Mouse (Mus musculus) midbrain, embryonic 16.5 days (tissue): ENCODE results near the gene Astl. TPM values are rescaled to one million over a fixed set of nuclear protein-coding genes. Genes with fewer than 3 reads are reported as not detected.
A peak's percentile ranks its signal among the peaks of the same experiment; 100 is the strongest.

ENCODE experiments used
- ATAC-seq: fragments of 200-750 bp; cut with Nextera tagmentation; 2 replicates; pipeline ENCODE4 v1.8.0; 2017; ENCODE audit warnings: moderate TSS enrichment
- H3K27ac ChIP-seq: fragments of 300-500 bp; sonication (generic); 2 replicates; pipeline ENCODE4 v1.5.1; 2014; ENCODE audit warnings: mild to moderate bottlenecking, low read length, mixed read lengths
- H3K27me3 ChIP-seq: fragments of 300-500 bp; sonication (generic); 2 replicates; pipeline ENCODE4 v1.6.1; 2014; ENCODE audit warnings: low read depth, low read length, mixed read lengths; ENCODE audit not compliant: control insufficient read depth, insufficient read depth
- H3K36me3 ChIP-seq: fragments of 300-500 bp; sonication (generic); 2 replicates; pipeline ENCODE4 v1.6.1; 2014; ENCODE audit warnings: mild to moderate bottlenecking, low read length, moderate library complexity, mixed read lengths; ENCODE audit not compliant: control insufficient read depth, insufficient read depth
- H3K4me1 ChIP-seq: fragments of 300-500 bp; sonication (generic); 2 replicates; pipeline ENCODE4 v1.6.1; 2014; ENCODE audit warnings: mild to moderate bottlenecking, low read length, mixed read lengths; ENCODE audit not compliant: control insufficient read depth, insufficient read depth
- H3K4me2 ChIP-seq: fragments of 300-500 bp; sonication (generic); 2 replicates; pipeline ENCODE4 v1.6.1; 2014; ENCODE audit warnings: mild to moderate bottlenecking, low read length, mixed read lengths
- H3K4me3 ChIP-seq: fragments of 300-500 bp; sonication (generic); 2 replicates; pipeline ENCODE4 v1.5.1; 2014; ENCODE audit warnings: low read depth, mild to moderate bottlenecking, low read length, moderate library complexity, mixed read lengths
- H3K9ac ChIP-seq: fragments of 300-500 bp; sonication (generic); 2 replicates; pipeline ENCODE4 v1.6.1; 2014; ENCODE audit warnings: low read depth, low read length, mixed read lengths
- H3K9me3 ChIP-seq: fragments of 300-500 bp; sonication (generic); replicated peaks from 2 replicates; pipeline ENCODE4 v1.6.1; 2014; ENCODE audit warnings: mild to moderate bottlenecking, low read length, mixed read lengths; ENCODE audit not compliant: control insufficient read depth, poor library complexity, severe bottlenecking
- WGBS: fragments of 180-500 bp; shearing (Covaris S2); extraction: QIAGEN DNeasy Blood & Tissue Kit; methylation state at CpG from one replicate; pipeline ENCODE4 v1.1.7; 2014; 5-methylcytosine and 5-hydroxymethylcytosine counted together
- polyA plus RNA-seq: library from polyadenylated mRNA; unstranded; fragments of >200 nt; fragmentation: Nextera tagmentation; extraction: Ambion mirVana; gene quantifications from 2 replicates; pipeline ENCODE4 v1.2.1, GENCODE M21; 2015

The Astl gene
- polyA plus RNA-seq, 1 experiment from 2014 or later = not detected

- H3K36me3 ChIP-seq = no peaks in the 10 kb centered on the region
- no peaks in the 10 kb centered on the region for H3K9me3 ChIP-seq
- no peak overlapping the region for H3K4me2 ChIP-seq
- no peak overlapping the region for H3K4me3 ChIP-seq
- H3K9ac ChIP-seq = no peak overlapping the region
- no peak overlapping the region for H3K27ac ChIP-seq
- ATAC-seq = no peak
- H3K4me1 ChIP-seq = 0 out of 2 replicates have a peak, but pooled peaks cover 2% of the 10 kb centered on the region
- no peaks in the 10 kb centered on the region for H3K27me3 ChIP-seq
- 80% methylated on average over 6 of the region's 6 CpGs for WGBS
These were observed 38.1 kb downstream of the Astl start for GRCm38 (mm10) chr2:127376423-127377051.

GRCm38 (mm10) chr2:127377942-127378610 lies 39.6 kb downstream of the Astl start:
- Histone ChIP-seq H3K27me3 (no peaks in the 10 kb centered on the region), H3K4me2 (no peak overlapping the region), H3K27ac (no peak overlapping the region), H3K9ac (no peak overlapping the region), H3K9me3 (no peaks in the 10 kb centered on the region), H3K4me3 (no peak overlapping the region), H3K36me3 (no peaks in the 10 kb centered on the region), H3K4me1 (0 out of 2 replicates have a peak, but pooled peaks cover 2% of the 10 kb centered on the region)
- ATAC-seq = peak; percentile 60
- WGBS = 60% methylated on average over 7 of the region's 7 CpGs

- Histone ChIP-seq H3K4me1 (0 out of 2 replicates have a peak, but pooled peaks cover 2% of the 10 kb centered on the region), H3K4me2 (no peak overlapping the region), H3K27me3 (no peaks in the 10 kb centered on the region), H3K9me3 (no peaks in the 10 kb centered on the region), H3K27ac (no peak overlapping the region), H3K9ac (no peak overlapping the region), H3K4me3 (no peak overlapping the region), H3K36me3 (no peaks in the 10 kb centered on the region)
- whole genome bisulfite sequencing = 68% methylated on average over 7 of the region's 7 CpGs
- ATAC-seq = no peak
These were observed 40.2 kb downstream of the Astl start for GRCm38 (mm10) chr2:127378611-127378990.

- Histone ChIP-seq H3K9ac (no peak overlapping the region), H3K36me3 (no peaks in the 10 kb centered on the region), H3K9me3 (no peaks in the 10 kb centered on the region), H3K27ac (no peak overlapping the region), H3K27me3 (no peaks in the 10 kb centered on the region), H3K4me1 (0 out of 2 replicates have a peak, but pooled peaks cover 2% of the 10 kb centered on the region), H3K4me3 (no peak overlapping the region), H3K4me2 (no peak overlapping the region)
- ATAC-seq = no peak
- 78% methylated on average over 3 of the region's 3 CpGs for WGBS
These were observed 40.8 kb downstream of the Astl start for GRCm38 (mm10) chr2:127379250-127379649.

GRCm38 (mm10) chr2:127383881-127384280 lies 45.4 kb downstream of the Astl start:
- Histone ChIP-seq H3K27me3 (no peaks in the 10 kb centered on the region), H3K4me1 (no peaks in the 10 kb centered on the region), H3K36me3 (no peaks in the 10 kb centered on the region), H3K4me3 (no peak overlapping the region), H3K27ac (no peak overlapping the region), H3K9ac (no peak overlapping the region), H3K9me3 (no peaks in the 10 kb centered on the region), H3K4me2 (no peak overlapping the region)
- no peak for ATAC-seq
- 69% methylated on average over 7 of the region's 7 CpGs for WGBS

GRCm38 (mm10) chr2:127387521-127387920 lies 49.1 kb downstream of the Astl start:
- H3K27ac ChIP-seq = no peak overlapping the region
- H3K9me3 ChIP-seq = no peaks in the 10 kb centered on the region
- WGBS = 88% methylated on average over 2 of the region's 2 CpGs
- no peaks in the 10 kb centered on the region for H3K36me3 ChIP-seq
- H3K9ac ChIP-seq = no peak overlapping the region
- H3K4me1 ChIP-seq = no peaks in the 10 kb centered on the region
- no peak for ATAC-seq
- no peaks in the 10 kb centered on the region for H3K27me3 ChIP-seq
- H3K4me3 ChIP-seq = no peak overlapping the region
- H3K4me2 ChIP-seq = no peak overlapping the region

GRCm38 (mm10) chr2:127390352-127390751 lies 51.9 kb downstream of the Astl start:
- Histone ChIP-seq H3K36me3 (no peaks in the 10 kb centered on the region), H3K9me3 (no peaks in the 10 kb centered on the region), H3K4me2 (no peak overlapping the region), H3K27ac (no peak overlapping the region), H3K4me3 (no peak overlapping the region), H3K4me1 (no peaks in the 10 kb centered on the region), H3K27me3 (no peaks in the 10 kb centered on the region), H3K9ac (no peak overlapping the region)
- ATAC-seq = no peak
- 85% methylated on average over 3 of the region's 3 CpGs for WGBS

GRCm38 (mm10) chr2:127390846-127391245 lies 52.4 kb downstream of the Astl start:
- H3K36me3 ChIP-seq = no peaks in the 10 kb centered on the region
- H3K4me1 ChIP-seq = no peaks in the 10 kb centered on the region
- no peaks in the 10 kb centered on the region for H3K9me3 ChIP-seq
- no peak overlapping the region for H3K27ac ChIP-seq
- ATAC-seq = no peak
- 73% methylated on average over 4 of the region's 4 CpGs for WGBS
- no peak overlapping the region for H3K4me3 ChIP-seq
- no peak overlapping the region for H3K4me2 ChIP-seq
- H3K9ac ChIP-seq = no peak overlapping the region
- H3K27me3 ChIP-seq = no peaks in the 10 kb centered on the region

- H3K4me1 ChIP-seq = no peaks in the 10 kb centered on the region
- ATAC-seq = no peak
- no peak overlapping the region for H3K4me2 ChIP-seq
- no peak overlapping the region for H3K9ac ChIP-seq
- no peaks in the 10 kb centered on the region for H3K36me3 ChIP-seq
- no peaks in the 10 kb centered on the region for H3K9me3 ChIP-seq
- no peaks in the 10 kb centered on the region for H3K27me3 ChIP-seq
- WGBS = 80% methylated on average over 3 of the region's 3 CpGs
- H3K4me3 ChIP-seq = no peak overlapping the region
- H3K27ac ChIP-seq = no peak overlapping the region
These were observed 52.9 kb downstream of the Astl start for GRCm38 (mm10) chr2:127391323-127391722.
